Mouse (Mus musculus): ENCODE measurements around the gene Ptpro. TPM values are rescaled to one million over a fixed set of nuclear protein-coding genes. Genes with fewer than 3 reads are reported as not detected.

Gene Ptpro
- polyA plus RNA-seq, 1 experiment from 2014 or later = 36.1 TPM

- ATAC-seq (ENCODE audit: low FRiP score) = no peak
- WGBS = 90% methylated on average over 2 of the region's 2 CpGs
- Histone ChIP-seq H3K4me3 (no peak overlapping the region), H3K27ac (no peak overlapping the region), H3K27me3 (no peaks in the 10 kb centered on the region), H3K36me3 (0 out of 2 replicates have a peak, but pooled peaks cover 12% of the 10 kb centered on the region), H3K4me2 (no peak overlapping the region), H3K9me3 (peaks cover 5% of the 10 kb centered on the region; the same call in 1 of the 2 replicates), H3K9ac (no peak overlapping the region), H3K4me1 (replicated peaks) (no peaks in the 10 kb centered on the region; the same call in 1 of the 2 replicates)
Observed at GRCm38 (mm10) chr6:137303824-137304223, 51.7 kb downstream of the Ptpro start.

GRCm38 (mm10) chr6:137315265-137315664 is 63.1 kb downstream of the Ptpro start:
- H3K9ac ChIP-seq = no peak overlapping the region
- H3K36me3 ChIP-seq = no peaks in the 10 kb centered on the region
- no peak overlapping the region for H3K4me3 ChIP-seq
- whole genome bisulfite sequencing = 70% methylated on average over 4 of the region's 4 CpGs
- H3K4me2 ChIP-seq = no peak overlapping the region
- no peaks in the 10 kb centered on the region for H3K27me3 ChIP-seq
- no peaks in the 10 kb centered on the region for H3K4me1 ChIP-seq (replicated peaks)
- H3K27ac ChIP-seq = no peak overlapping the region
- no peak for ATAC-seq (ENCODE audit: low FRiP score)
- no peaks in the 10 kb centered on the region for H3K9me3 ChIP-seq

GRCm38 (mm10) chr6:137316358-137316757 is 64.2 kb downstream of the Ptpro start:
- no peak for ATAC-seq (ENCODE audit: low FRiP score)
- H3K27me3 ChIP-seq = no peaks in the 10 kb centered on the region
- no peak overlapping the region for H3K9ac ChIP-seq
- H3K9me3 ChIP-seq = no peaks in the 10 kb centered on the region
- no peaks in the 10 kb centered on the region for H3K4me1 ChIP-seq (replicated peaks)
- no peak overlapping the region for H3K27ac ChIP-seq
- H3K4me3 ChIP-seq = no peak overlapping the region
- H3K36me3 ChIP-seq = no peaks in the 10 kb centered on the region
- 94% methylated on average over 6 of the region's 6 CpGs for WGBS
- no peak overlapping the region for H3K4me2 ChIP-seq

GRCm38 (mm10) chr6:137317509-137317908 is 65.4 kb downstream of the Ptpro start:
- WGBS = 85% methylated on average over 6 of the region's 6 CpGs
- no peak overlapping the region for H3K4me3 ChIP-seq
- H3K9ac ChIP-seq = no peak overlapping the region
- H3K36me3 ChIP-seq = no peaks in the 10 kb centered on the region
- no peaks in the 10 kb centered on the region for H3K9me3 ChIP-seq
- no peak overlapping the region for H3K27ac ChIP-seq
- peaks cover 4% of the 10 kb centered on the region for H3K4me1 ChIP-seq (replicated peaks)
- no peak overlapping the region for H3K4me2 ChIP-seq
- ATAC-seq (ENCODE audit: low FRiP score) = no peak
- H3K27me3 ChIP-seq = no peaks in the 10 kb centered on the region

- no peaks in the 10 kb centered on the region for H3K36me3 ChIP-seq
- H3K4me3 ChIP-seq = no peak overlapping the region
- WGBS = 84% methylated on average over 12 of the region's 12 CpGs
- ATAC-seq (ENCODE audit: low FRiP score) = no peak
- no peaks in the 10 kb centered on the region for H3K9me3 ChIP-seq
- H3K9ac ChIP-seq = no peak overlapping the region
- H3K4me2 ChIP-seq = no peak overlapping the region
- no peaks in the 10 kb centered on the region for H3K27me3 ChIP-seq
- no peak overlapping the region for H3K27ac ChIP-seq
- H3K4me1 ChIP-seq (replicated peaks) = peaks cover 4% of the 10 kb centered on the region
Observed at GRCm38 (mm10) chr6:137318242-137318861, 66.2 kb downstream of the Ptpro start.

GRCm38 (mm10) chr6:137319658-137320057 is 67.5 kb downstream of the Ptpro start:
- Histone ChIP-seq H3K27ac (no peak overlapping the region), H3K4me3 (no peak overlapping the region), H3K9ac (no peak overlapping the region), H3K36me3 (no peaks in the 10 kb centered on the region), H3K4me1 (replicated peaks) (peaks cover 4% of the 10 kb centered on the region), H3K4me2 (no peak overlapping the region), H3K9me3 (no peaks in the 10 kb centered on the region), H3K27me3 (no peaks in the 10 kb centered on the region)
- WGBS = 32% methylated on average over 1 of the region's 1 CpGs
- ATAC-seq (ENCODE audit: low FRiP score) = no peak

- H3K36me3 ChIP-seq = no peaks in the 10 kb centered on the region; the same call in 1 of the 2 replicates
- H3K9ac ChIP-seq = no peak overlapping the region
- H3K4me2 ChIP-seq = no peak overlapping the region
- 53% methylated on average over 9 of the region's 9 CpGs for WGBS
- H3K27me3 ChIP-seq = no peaks in the 10 kb centered on the region
- H3K9me3 ChIP-seq = peaks cover 7% of the 10 kb centered on the region; the same call in 1 of the 2 replicates
- H3K4me1 ChIP-seq (replicated peaks) = peaks cover 14% of the 10 kb centered on the region
- no peak overlapping the region for H3K27ac ChIP-seq
- ATAC-seq (ENCODE audit: low FRiP score) = peak; percentile 55; the same call in 1 of the 2 replicates
- no peak overlapping the region for H3K4me3 ChIP-seq
Observed at GRCm38 (mm10) chr6:137327718-137328117, 75.6 kb downstream of the Ptpro start.

GRCm38 (mm10) chr6:137328228-137328627 is 76.1 kb downstream of the Ptpro start:
- H3K4me3 ChIP-seq = no peak overlapping the region
- 74% methylated on average over 4 of the region's 4 CpGs for WGBS
- no peaks in the 10 kb centered on the region for H3K27me3 ChIP-seq
- no peak overlapping the region for H3K9ac ChIP-seq
- ATAC-seq (ENCODE audit: low FRiP score) = no peak
- H3K27ac ChIP-seq = no peak overlapping the region
- H3K4me2 ChIP-seq = no peak overlapping the region
- H3K4me1 ChIP-seq (replicated peaks) = peaks cover 14% of the 10 kb centered on the region
- peaks cover 7% of the 10 kb centered on the region; the same call in 1 of the 2 replicates for H3K9me3 ChIP-seq
- H3K36me3 ChIP-seq = no peaks in the 10 kb centered on the region; the same call in 1 of the 2 replicates

GRCm38 (mm10) chr6:137330782-137331181 is 78.7 kb downstream of the Ptpro start:
- peaks cover 14% of the 10 kb centered on the region for H3K4me1 ChIP-seq (replicated peaks)
- H3K4me3 ChIP-seq = no peak overlapping the region
- H3K4me2 ChIP-seq = no peak overlapping the region
- no peak overlapping the region for H3K27ac ChIP-seq
- ATAC-seq (ENCODE audit: low FRiP score) = no peak
- no peaks in the 10 kb centered on the region; the same call in 1 of the 2 replicates for H3K36me3 ChIP-seq
- 72% methylated on average over 5 of the region's 5 CpGs for WGBS
- H3K9ac ChIP-seq = no peak overlapping the region
- H3K27me3 ChIP-seq = no peaks in the 10 kb centered on the region
- peaks cover 7% of the 10 kb centered on the region; the same call in 1 of the 2 replicates for H3K9me3 ChIP-seq

- Histone ChIP-seq H3K9ac (no peak overlapping the region), H3K4me2 (no peak overlapping the region), H3K4me1 (replicated peaks) (peaks cover 17% of the 10 kb centered on the region), H3K9me3 (peaks cover 7% of the 10 kb centered on the region; the same call in 1 of the 2 replicates), H3K27me3 (no peaks in the 10 kb centered on the region), H3K27ac (no peak overlapping the region), H3K36me3 (no peaks in the 10 kb centered on the region; the same call in 1 of the 2 replicates), H3K4me3 (no peak overlapping the region)
- no peak for ATAC-seq (ENCODE audit: low FRiP score)
- 89% methylated on average over 3 of the region's 3 CpGs for WGBS
Observed at GRCm38 (mm10) chr6:137331826-137332225, 79.7 kb downstream of the Ptpro start.

- Histone ChIP-seq H3K9me3 (no peaks in the 10 kb centered on the region), H3K4me3 (no peak overlapping the region), H3K4me1 (replicated peaks) (0 out of 2 replicates have a peak, but pooled peaks cover 8% of the 10 kb centered on the region), H3K36me3 (no peaks in the 10 kb centered on the region; the same call in 1 of the 2 replicates), H3K27me3 (no peaks in the 10 kb centered on the region), H3K9ac (no peak overlapping the region), H3K27ac (no peak overlapping the region), H3K4me2 (no peak overlapping the region)
- no peak for ATAC-seq (ENCODE audit: low FRiP score)
- WGBS = 82% methylated on average over 4 of the region's 4 CpGs
Observed at GRCm38 (mm10) chr6:137339071-137339470, 87.0 kb downstream of the Ptpro start.

- H3K9ac ChIP-seq = no peak overlapping the region
- ATAC-seq (ENCODE audit: low FRiP score) = no peak
- WGBS = 50% methylated on average over 5 of the region's 5 CpGs
- no peak overlapping the region for H3K27ac ChIP-seq
- H3K27me3 ChIP-seq = no peaks in the 10 kb centered on the region
- peaks cover 11% of the 10 kb centered on the region for H3K4me1 ChIP-seq (replicated peaks)
- no peak overlapping the region for H3K4me2 ChIP-seq
- H3K9me3 ChIP-seq = no peaks in the 10 kb centered on the region
- H3K4me3 ChIP-seq = no peak overlapping the region
- H3K36me3 ChIP-seq = no peaks in the 10 kb centered on the region; the same call in 1 of the 2 replicates
Observed at GRCm38 (mm10) chr6:137343688-137344441, 91.7 kb downstream of the Ptpro start.

All from hindbrain, embryonic 13.5 days (tissue).